Mouse (Mus musculus) lung, adult 2 months (tissue): ENCODE results near the gene Aamp. TPM values are rescaled to one million over a fixed set of nuclear protein-coding genes. Genes with fewer than 3 reads are reported as not detected.

Source experiments
- DNase-seq: peaks from one replicate; pipeline ENCODE4 v3.0.0; 2022
- H3K4me1 ChIP-seq: fragments of 200-500 bp; 2 replicates; pipeline ENCODE4 v1.6.1; 2011; ENCODE audit warnings: low read length; ENCODE audit not compliant: control insufficient read depth, insufficient read depth
- H3K4me3 ChIP-seq: fragments of 200-500 bp; replicated peaks from 2 replicates; pipeline ENCODE3; 2011; ENCODE audit warnings: low read depth, mild to moderate bottlenecking, control low read depth, low read length; ENCODE audit errors: extremely low read depth
- CTCF ChIP-seq: fragments of 200-500 bp; IDR thresholded peaks from 2 replicates; pipeline ENCODE4 v1.5.1; 2011; ENCODE audit warnings: mild to moderate bottlenecking, low read length, control low read depth; ENCODE audit not compliant: insufficient read depth
- POLR2A ChIP-seq: fragments of 200-500 bp; IDR thresholded peaks from 2 replicates; pipeline ENCODE4 v1.6.1; 2011; ENCODE audit warnings: low read depth, mild to moderate bottlenecking, control low read depth, low read length, borderline replicate concordance; ENCODE audit errors: extremely low read depth
- WGBS: fragments of 180-500 bp; shearing (Covaris S2); methylation state at CpG from one replicate; pipeline ENCODE4 v1.1.7; 2018; 5-methylcytosine and 5-hydroxymethylcytosine counted together
- polyA plus RNA-seq: library from polyadenylated mRNA; depleted of rRNA; stranded (reverse); fragments of >200 nt; gene quantifications from 2 replicates; pipeline ENCODE4 v1.2.3, GENCODE M21; 2012

Gene Aamp
- polyA plus RNA-seq, 1 experiment = 172 TPM

- TF ChIP-seq POLR2A = no peak
- no peak for TF ChIP-seq CTCF
- H3K4me3 ChIP-seq = no peak overlapping the region
- peaks cover 53% of the 10 kb centered on the region for H3K4me1 ChIP-seq
- DNase-seq = no peak
- 54% methylated on average over 7 of the region's 7 CpGs for WGBS
Observed at GRCm38 (mm10) chr1:74302229-74302628, 17.7 kb upstream of the Aamp start.

GRCm38 (mm10) chr1:74300347-74301110, 16.0 kb upstream of the Aamp start:
- Histone ChIP-seq H3K4me1 (peaks cover 67% of the 10 kb centered on the region), H3K4me3 (no peak overlapping the region)
- WGBS = 37% methylated on average over 6 of the region's 6 CpGs
- DNase-seq = no peak
- TF ChIP-seq CTCF = no peak
- no peak for TF ChIP-seq POLR2A

GRCm38 (mm10) chr1:74298996-74299395, 14.5 kb upstream of the Aamp start:
- peak; percentile 45 for DNase-seq
- H3K4me3 ChIP-seq = no peak overlapping the region
- peaks cover 73% of the 10 kb centered on the region for H3K4me1 ChIP-seq
- 13% methylated on average over 5 of the region's 5 CpGs for WGBS
- TF ChIP-seq CTCF (no peak), POLR2A (peak; percentile 24; the same call in 1 of the 2 replicates)

GRCm38 (mm10) chr1:74298157-74298750, 13.7 kb upstream of the Aamp start:
- 50% methylated on average over 5 of the region's 5 CpGs for WGBS
- no peak for DNase-seq
- H3K4me1 ChIP-seq = peaks cover 77% of the 10 kb centered on the region
- H3K4me3 ChIP-seq = no peak overlapping the region
- TF ChIP-seq CTCF = no peak
- no peak for TF ChIP-seq POLR2A

GRCm38 (mm10) chr1:74297269-74297668, 12.7 kb upstream of the Aamp start:
- H3K4me1 ChIP-seq = peaks cover 71% of the 10 kb centered on the region
- WGBS = 22% methylated on average over 3 of the region's 3 CpGs
- DNase-seq = peak; percentile 54
- H3K4me3 ChIP-seq = no peak overlapping the region
- no peak for TF ChIP-seq POLR2A
- no peak for TF ChIP-seq CTCF

GRCm38 (mm10) chr1:74296477-74296876, 11.9 kb upstream of the Aamp start:
- H3K4me1 ChIP-seq = peaks cover 63% of the 10 kb centered on the region
- no peak for TF ChIP-seq CTCF
- no peak for TF ChIP-seq POLR2A
- peak; percentile 54 for DNase-seq
- H3K4me3 ChIP-seq = no peak overlapping the region
- WGBS = 12% methylated on average over 6 of the region's 6 CpGs

- 6% methylated on average over 9 of the region's 9 CpGs for WGBS
- peak overlapping the region; percentile 5 for H3K4me3 ChIP-seq
- DNase-seq = peak; percentile 92
- TF ChIP-seq CTCF = no peak
- peak; percentile 88 for TF ChIP-seq POLR2A
- peaks cover 56% of the 10 kb centered on the region for H3K4me1 ChIP-seq
Observed at GRCm38 (mm10) chr1:74295456-74296171, 11.1 kb upstream of the Aamp start.

- Histone ChIP-seq H3K4me3 (no peak overlapping the region), H3K4me1 (peaks cover 57% of the 10 kb centered on the region)
- no peak for DNase-seq
- WGBS = 50% methylated on average over 6 of the region's 6 CpGs
- TF ChIP-seq CTCF = no peak
- TF ChIP-seq POLR2A = no peak
Observed at GRCm38 (mm10) chr1:74294733-74295455, 10.4 kb upstream of the Aamp start.

GRCm38 (mm10) chr1:74294090-74294643, 9.6 kb upstream of the Aamp start:
- WGBS = 57% methylated on average over 3 of the region's 3 CpGs

More at GRCm38 (mm10) chr1:74294090-74294643, 9.6 kb upstream of the Aamp start:
- Histone ChIP-seq H3K4me1 (peaks cover 58% of the 10 kb centered on the region), H3K4me3 (no peak overlapping the region)
- no peak for TF ChIP-seq POLR2A
- TF ChIP-seq CTCF = no peak
- no peak for DNase-seq
